Mouse (Mus musculus): ENCODE data around the gene Uevld. TPM values are rescaled to one million over a fixed set of nuclear protein-coding genes. Genes with fewer than 3 reads are reported as not detected.
"Not testable (repeated sequence)": the region's sequence is repeated elsewhere in the genome, so short reads cannot be mapped to it uniquely, and the experiment has no call there.

Uevld gene
- polyA plus RNA-seq, 1 experiment from 2014 or later: 4.3 TPM

- 94% methylated on average over 3 of the region's 3 CpGs for WGBS
Measured at GRCm38 (mm10) chr7:46916376-46916775, 42.0 kb downstream of the Uevld start.

DNA sequence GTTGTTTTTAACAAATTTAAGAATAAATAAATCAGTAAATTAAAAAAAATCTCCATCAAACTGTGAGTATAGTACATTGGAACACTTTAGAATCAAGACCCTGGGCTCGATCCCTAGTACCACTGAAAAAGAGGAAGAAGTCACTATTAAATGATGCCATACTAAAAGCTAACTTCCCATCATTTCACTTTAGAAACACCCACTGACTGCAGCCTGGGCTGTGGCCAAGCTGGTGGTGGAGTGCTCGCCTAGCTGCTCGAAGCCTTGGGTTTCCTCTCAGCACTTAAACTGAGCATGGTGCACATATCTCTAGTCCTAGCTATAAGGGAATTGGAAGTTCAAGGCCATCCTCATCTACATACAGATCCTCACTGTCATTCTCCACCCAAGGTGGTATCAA lies 47.1 kb downstream of the Uevld start:
- Histone ChIP-seq H3K4me1 (peaks cover 5% of the 10 kb centered on the region), H3K36me3 (peaks cover 60% of the 10 kb centered on the region), H3K27ac (replicated peaks) (no peak overlapping the region), H3K4me2 (no peak overlapping the region), H3K4me3 (replicated peaks) (no peak overlapping the region), H3K27me3 (replicated peaks) (no peaks in the 10 kb centered on the region), H3K9me3 (replicated peaks) (no peaks in the 10 kb centered on the region), H3K9ac (replicated peaks) (no peak overlapping the region)
- ATAC-seq (ENCODE audit: low FRiP score): no peak
- 94% methylated on average over 3 of the region's 3 CpGs for WGBS

More at GRCm38 (mm10) chr7:46916376-46916775, 42.0 kb downstream of the Uevld start:
- peaks cover 38% of the 10 kb centered on the region for H3K4me1 ChIP-seq
- H3K27me3 ChIP-seq (replicated peaks): no peaks in the 10 kb centered on the region
- no peak overlapping the region for H3K9ac ChIP-seq (replicated peaks)
- peaks cover 12% of the 10 kb centered on the region for H3K36me3 ChIP-seq
- no peak overlapping the region for H3K4me2 ChIP-seq
- H3K27ac ChIP-seq (replicated peaks): no peak overlapping the region
- H3K4me3 ChIP-seq (replicated peaks): no peak overlapping the region
- no peaks in the 10 kb centered on the region for H3K9me3 ChIP-seq (replicated peaks)
- ATAC-seq (ENCODE audit: low FRiP score): no peak

GRCm38 (mm10) chr7:46899343-46899742 lies 59.0 kb downstream of the Uevld start:
- no peak overlapping the region for H3K4me3 ChIP-seq (replicated peaks)
- H3K4me1 ChIP-seq: no peaks in the 10 kb centered on the region
- H3K27ac ChIP-seq (replicated peaks): no peak overlapping the region
- H3K36me3 ChIP-seq: peaks cover 64% of the 10 kb centered on the region
- H3K9me3 ChIP-seq (replicated peaks): no peaks in the 10 kb centered on the region
- WGBS: 92% methylated on average over 3 of the region's 3 CpGs
- no peak overlapping the region for H3K4me2 ChIP-seq
- H3K27me3 ChIP-seq (replicated peaks): no peaks in the 10 kb centered on the region
- ATAC-seq (ENCODE audit: low FRiP score): no peak
- H3K9ac ChIP-seq (replicated peaks): no peak overlapping the region

GRCm38 (mm10) chr7:46895511-46895910 lies 62.8 kb downstream of the Uevld start:
- Histone ChIP-seq H3K36me3 (peaks cover 64% of the 10 kb centered on the region), H3K9ac (replicated peaks) (no peak overlapping the region), H3K4me1 (no peaks in the 10 kb centered on the region), H3K9me3 (replicated peaks) (no peaks in the 10 kb centered on the region), H3K27ac (replicated peaks) (no peak overlapping the region), H3K27me3 (replicated peaks) (no peaks in the 10 kb centered on the region), H3K4me3 (replicated peaks) (no peak overlapping the region), H3K4me2 (no peak overlapping the region)
- WGBS: 98% methylated on average over 3 of the region's 3 CpGs
- ATAC-seq (ENCODE audit: low FRiP score): no peak

- WGBS: 93% methylated on average over 3 of the region's 3 CpGs
- ATAC-seq (ENCODE audit: low FRiP score): no peak
- Histone ChIP-seq H3K4me3 (replicated peaks) (no peak overlapping the region), H3K4me1 (no peaks in the 10 kb centered on the region), H3K9me3 (replicated peaks) (no peaks in the 10 kb centered on the region), H3K36me3 (peaks cover 31% of the 10 kb centered on the region), H3K27ac (replicated peaks) (no peak overlapping the region), H3K4me2 (no peak overlapping the region), H3K9ac (replicated peaks) (no peak overlapping the region), H3K27me3 (replicated peaks) (no peaks in the 10 kb centered on the region)
Measured at GRCm38 (mm10) chr7:46883304-46883703, 75.0 kb downstream of the Uevld start.

DNA sequence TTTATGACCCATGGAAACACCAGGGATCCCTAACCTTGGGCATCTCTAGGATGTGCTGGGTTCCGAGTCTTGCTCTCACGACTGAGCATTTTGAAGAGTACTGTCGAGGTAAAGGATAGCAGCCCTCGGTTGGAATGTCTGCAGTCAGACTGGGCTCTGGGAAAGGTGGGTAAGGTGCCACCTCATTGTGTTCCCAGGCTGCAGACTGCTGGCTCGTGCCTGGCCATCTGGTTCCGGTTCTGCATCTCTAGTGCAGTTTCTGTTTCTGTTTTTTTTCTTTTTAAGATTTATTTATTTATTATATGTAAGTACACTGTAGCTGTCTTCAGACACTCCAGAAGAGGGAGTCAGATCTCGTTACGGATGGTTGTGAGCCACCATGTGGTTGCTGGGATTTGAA lies 76.4 kb downstream of the Uevld start:
- not testable (repeated sequence) for H3K9me3 ChIP-seq (replicated peaks); H3K4me1 ChIP-seq; H3K27ac ChIP-seq (replicated peaks); H3K4me2 ChIP-seq; ATAC-seq (ENCODE audit: low FRiP score); H3K4me3 ChIP-seq (replicated peaks); H3K9ac ChIP-seq (replicated peaks); H3K27me3 ChIP-seq (replicated peaks)
- WGBS: 84% methylated on average over 8 of the region's 8 CpGs
- H3K36me3 ChIP-seq: peaks cover 17% of the 10 kb centered on the region

DNA sequence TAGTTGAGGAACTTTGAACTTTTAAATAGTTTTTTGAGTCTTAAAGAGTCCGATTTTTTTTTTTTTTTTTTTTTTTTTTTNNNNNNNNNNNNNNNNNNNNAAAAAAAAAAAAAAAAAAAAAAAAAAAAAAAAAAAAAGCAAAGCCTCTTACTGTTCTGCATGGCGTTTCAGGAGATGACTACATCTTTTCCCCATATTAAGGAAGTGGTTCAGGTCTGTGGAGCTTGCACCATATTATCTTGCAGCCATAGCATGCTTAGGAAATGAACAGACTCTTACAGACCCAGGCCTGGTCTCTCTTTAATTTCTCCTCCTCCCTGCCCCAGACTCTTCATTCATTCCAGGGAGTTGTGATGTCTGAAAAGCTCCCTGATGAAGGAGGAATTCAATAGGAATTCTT lies 77.3 kb downstream of the Uevld start:
- no peak overlapping the region for H3K27ac ChIP-seq (replicated peaks)
- H3K9me3 ChIP-seq (replicated peaks): no peaks in the 10 kb centered on the region
- no peak for ATAC-seq (ENCODE audit: low FRiP score)
- 96% methylated on average over 2 of the region's 2 CpGs for WGBS
- H3K4me3 ChIP-seq (replicated peaks): no peak overlapping the region
- no peak overlapping the region for H3K9ac ChIP-seq (replicated peaks)
- H3K4me1 ChIP-seq: no peaks in the 10 kb centered on the region
- no peak overlapping the region for H3K4me2 ChIP-seq
- peaks cover 9% of the 10 kb centered on the region for H3K36me3 ChIP-seq
- no peaks in the 10 kb centered on the region for H3K27me3 ChIP-seq (replicated peaks)

DNA sequence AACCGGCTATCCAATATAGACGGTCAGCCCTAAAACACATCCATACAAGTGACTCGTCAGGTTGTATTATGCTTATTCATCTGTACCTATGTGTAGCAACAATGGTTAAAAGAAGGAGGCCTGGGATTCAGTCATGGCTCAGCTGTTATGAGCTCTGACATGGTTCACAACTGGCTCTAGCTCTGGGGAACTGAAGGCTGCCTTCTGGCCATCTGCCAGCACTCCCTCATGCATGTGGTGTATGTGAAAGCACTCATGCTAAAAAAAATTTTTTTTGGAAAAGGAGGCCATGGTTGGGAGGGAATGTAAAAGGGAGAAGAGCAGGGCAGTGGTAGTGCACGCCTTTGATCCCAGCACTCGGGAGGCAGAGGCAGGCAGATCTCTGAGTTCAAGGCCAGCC lies 78.5 kb downstream of the Uevld start:
- 97% methylated on average over 5 of the region's 5 CpGs for WGBS
- no peaks in the 10 kb centered on the region for H3K4me1 ChIP-seq

GRCm38 (mm10) chr7:46877255-46877654 lies 81.1 kb downstream of the Uevld start:
- H3K4me1 ChIP-seq: no peaks in the 10 kb centered on the region
- no peaks in the 10 kb centered on the region for H3K36me3 ChIP-seq
- no peaks in the 10 kb centered on the region for H3K9me3 ChIP-seq (replicated peaks)
- H3K4me3 ChIP-seq (replicated peaks): no peak overlapping the region
- no peak for ATAC-seq (ENCODE audit: low FRiP score)
- H3K4me2 ChIP-seq: no peak overlapping the region
- no peaks in the 10 kb centered on the region for H3K27me3 ChIP-seq (replicated peaks)
- no peak overlapping the region for H3K27ac ChIP-seq (replicated peaks)
- H3K9ac ChIP-seq (replicated peaks): no peak overlapping the region
- 88% methylated on average over 6 of the region's 6 CpGs for WGBS

More for the DNA sequence above, 78.5 kb downstream of the Uevld start:
- Histone ChIP-seq H3K9me3 (replicated peaks) (no peaks in the 10 kb centered on the region), H3K27ac (replicated peaks) (no peak overlapping the region), H3K4me3 (replicated peaks) (no peak overlapping the region), H3K4me2 (no peak overlapping the region), H3K36me3 (peaks cover 6% of the 10 kb centered on the region), H3K9ac (replicated peaks) (no peak overlapping the region), H3K27me3 (replicated peaks) (no peaks in the 10 kb centered on the region)
- ATAC-seq (ENCODE audit: low FRiP score): no peak

DNA sequence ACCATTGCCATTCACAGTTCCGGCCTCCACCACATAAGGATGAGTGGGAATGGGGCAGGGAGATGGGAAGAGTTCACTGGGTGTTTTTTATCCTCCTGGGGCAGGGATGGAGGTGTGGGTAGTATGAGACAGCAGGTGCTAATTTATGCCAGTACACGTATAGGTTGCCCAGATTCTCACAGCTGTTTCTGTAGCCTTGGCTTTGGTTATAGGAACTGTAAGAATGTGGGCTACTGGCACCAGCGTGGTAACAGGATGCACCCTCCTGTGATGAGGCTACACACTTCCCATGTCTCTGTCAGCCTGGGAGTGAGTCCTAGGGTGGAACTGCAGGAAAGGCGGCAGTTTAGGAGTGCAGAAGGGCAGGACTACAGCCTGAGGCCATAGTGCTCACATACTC lies 81.5 kb downstream of the Uevld start:
- Histone ChIP-seq H3K4me3 (replicated peaks) (no peak overlapping the region), H3K4me2 (no peak overlapping the region), H3K36me3 (no peaks in the 10 kb centered on the region), H3K27me3 (replicated peaks) (no peaks in the 10 kb centered on the region), H3K9ac (replicated peaks) (no peak overlapping the region), H3K9me3 (replicated peaks) (no peaks in the 10 kb centered on the region), H3K27ac (replicated peaks) (no peak overlapping the region), H3K4me1 (no peaks in the 10 kb centered on the region)
- no peak for ATAC-seq (ENCODE audit: low FRiP score)
- 71% methylated on average over 4 of the region's 4 CpGs for WGBS

Other genes with a start within 250 kb of the Uevld start
- 12.7 and 17.3 TPM in 2 replicates for gene Saal1, start 247.8 kb downstream of the Uevld start, polyA plus RNA-seq (2015; fragmentation: Nextera tagmentation; extraction: Ambion mirVana)
- 0.29 and 0.51 TPM in 2 replicates for gene Saa3, start 242.8 kb downstream of the Uevld start, polyA plus RNA-seq (2015; fragmentation: Nextera tagmentation; extraction: Ambion mirVana)
- gene Saa4, start 225.9 kb downstream of the Uevld start, polyA plus RNA-seq (2015; fragmentation: Nextera tagmentation; extraction: Ambion mirVana): not detected in 2 replicates
- gene Saa1, start 215.5 kb downstream of the Uevld start, polyA plus RNA-seq (2015; fragmentation: Nextera tagmentation; extraction: Ambion mirVana): 0.45 and 0.65 TPM in 2 replicates
- gene Saa2, start 206.7 kb downstream of the Uevld start, polyA plus RNA-seq (2015; fragmentation: Nextera tagmentation; extraction: Ambion mirVana): 0.24 TPM in 1 of 2 replicates, not detected in the other
- 14.9 and 15.8 TPM in 2 replicates for gene Hps5, start 162.5 kb downstream of the Uevld start, polyA plus RNA-seq (2015; fragmentation: Nextera tagmentation; extraction: Ambion mirVana)
- 37.0 and 40.9 TPM in 2 replicates for gene Gtf2h1, start 162.4 kb downstream of the Uevld start, polyA plus RNA-seq (2015; fragmentation: Nextera tagmentation; extraction: Ambion mirVana)
- 638 and 911 TPM in 2 replicates for gene Ldha, start 117.1 kb downstream of the Uevld start, polyA plus RNA-seq (2015; fragmentation: Nextera tagmentation; extraction: Ambion mirVana)
- 0.13 and 0.28 TPM in 2 replicates for gene Ldhc, start 97.3 kb downstream of the Uevld start, polyA plus RNA-seq (2015; fragmentation: Nextera tagmentation; extraction: Ambion mirVana)
- 292 and 317 TPM in 2 replicates for gene Tsg101, start 38.6 kb downstream of the Uevld start, polyA plus RNA-seq (2015; fragmentation: Nextera tagmentation; extraction: Ambion mirVana)
- not detected in 2 replicates for gene Gm9999, start 25.1 kb upstream of the Uevld start, polyA plus RNA-seq (2015; fragmentation: Nextera tagmentation; extraction: Ambion mirVana)
- gene Spty2d1, start 49.9 kb upstream of the Uevld start, polyA plus RNA-seq (2015; fragmentation: Nextera tagmentation; extraction: Ambion mirVana): 7.3 and 8.7 TPM in 2 replicates
- 25.3 and 25.4 TPM in 2 replicates for gene Tmem86a, start 92.1 kb upstream of the Uevld start, polyA plus RNA-seq (2015; fragmentation: Nextera tagmentation; extraction: Ambion mirVana)
- gene Ptpn5, start 175.2 kb upstream of the Uevld start, polyA plus RNA-seq (2015; fragmentation: Nextera tagmentation; extraction: Ambion mirVana): 163 and 187 TPM in 2 replicates
- not detected in 2 replicates for gene Mrgpra6, start 246.4 kb upstream of the Uevld start, polyA plus RNA-seq (2015; fragmentation: Nextera tagmentation; extraction: Ambion mirVana)